Mouse (Mus musculus) E14TG2a.4 (cell line): ENCODE measurements around the gene Fastk.

Experiments
- H3K27me3 ChIP-seq: 2 replicates; pipeline ENCODE4 v1.6.1; 2014; ENCODE audit warnings: low read length, control low read depth; ENCODE audit not compliant: insufficient read depth
- H3K36me3 ChIP-seq: 2 replicates; pipeline ENCODE4 v1.6.1; 2014; ENCODE audit warnings: low read length, control low read depth; ENCODE audit not compliant: insufficient read depth
- H3K4me1 ChIP-seq: replicated peaks from 2 replicates; pipeline ENCODE4 v1.6.1; 2014; ENCODE audit warnings: low read depth, low read length, control low read depth
- H3K4me3 ChIP-seq: replicated peaks from 2 replicates; pipeline ENCODE4 v1.5.1; 2014; ENCODE audit warnings: mild to moderate bottlenecking, low read length
- H3K9me3 ChIP-seq: 2 replicates; pipeline ENCODE4 v1.6.1; 2014; ENCODE audit warnings: low read length, control low read depth
- CTCF ChIP-seq: conservative IDR thresholded peaks from 2 replicates; pipeline ENCODE4 v1.5.1; 2014; ENCODE audit warnings: low read length
- NANOG ChIP-seq: IDR thresholded peaks from 2 replicates; pipeline ENCODE4 v1.6.1; 2014; ENCODE audit warnings: borderline replicate concordance, low read length, mixed read lengths
- POU5F1 ChIP-seq: IDR thresholded peaks from 2 replicates; pipeline ENCODE4 v1.6.1; 2014; ENCODE audit warnings: low read length, borderline replicate concordance

The Fastk gene

GRCm38 (mm10) chr5:24455613-24456012 lies 10.5 kb upstream of the Fastk start:
- TF ChIP-seq CTCF, result no peak
- no peak for TF ChIP-seq NANOG
- no peak for TF ChIP-seq POU5F1
- Histone ChIP-seq H3K4me3 (peak overlapping the region; percentile 43), H3K4me1 (peaks cover 49% of the 10 kb centered on the region), H3K9me3 (no peaks in the 10 kb centered on the region), H3K36me3 (peaks cover 39% of the 10 kb centered on the region), H3K27me3 (peaks cover 19% of the 10 kb centered on the region)

DNA sequence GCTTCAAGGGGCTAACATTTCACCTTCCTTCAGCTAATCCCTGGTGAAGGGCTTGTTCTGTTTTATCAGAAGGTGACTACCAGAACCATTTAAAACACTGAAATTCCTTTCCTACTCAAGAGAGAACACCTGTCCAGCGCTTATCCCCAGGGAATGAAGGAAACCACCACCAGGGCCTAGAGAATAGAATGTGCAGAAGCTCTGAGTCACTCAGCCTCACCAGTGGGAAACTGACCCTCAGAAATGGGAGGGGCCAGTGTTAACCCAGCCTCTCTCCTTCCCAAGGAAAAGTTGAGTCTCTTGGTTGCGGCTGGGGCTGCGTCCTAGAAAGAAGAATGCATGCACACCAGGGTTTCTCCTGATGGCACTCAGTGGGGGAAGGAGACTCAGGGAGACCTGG lies 10.0 kb upstream of the Fastk start:
- peaks cover 34% of the 10 kb centered on the region for H3K36me3 ChIP-seq
- peaks cover 49% of the 10 kb centered on the region for H3K4me1 ChIP-seq
- TF ChIP-seq NANOG, result no peak
- peak overlapping the region; percentile 43 for H3K4me3 ChIP-seq
- no peaks in the 10 kb centered on the region for H3K9me3 ChIP-seq
- peaks cover 25% of the 10 kb centered on the region for H3K27me3 ChIP-seq

GRCm38 (mm10) chr5:24453985-24454303 lies 8.9 kb upstream of the Fastk start:
- TF ChIP-seq POU5F1 (no peak), NANOG (no peak), CTCF (no peak)

DNA sequence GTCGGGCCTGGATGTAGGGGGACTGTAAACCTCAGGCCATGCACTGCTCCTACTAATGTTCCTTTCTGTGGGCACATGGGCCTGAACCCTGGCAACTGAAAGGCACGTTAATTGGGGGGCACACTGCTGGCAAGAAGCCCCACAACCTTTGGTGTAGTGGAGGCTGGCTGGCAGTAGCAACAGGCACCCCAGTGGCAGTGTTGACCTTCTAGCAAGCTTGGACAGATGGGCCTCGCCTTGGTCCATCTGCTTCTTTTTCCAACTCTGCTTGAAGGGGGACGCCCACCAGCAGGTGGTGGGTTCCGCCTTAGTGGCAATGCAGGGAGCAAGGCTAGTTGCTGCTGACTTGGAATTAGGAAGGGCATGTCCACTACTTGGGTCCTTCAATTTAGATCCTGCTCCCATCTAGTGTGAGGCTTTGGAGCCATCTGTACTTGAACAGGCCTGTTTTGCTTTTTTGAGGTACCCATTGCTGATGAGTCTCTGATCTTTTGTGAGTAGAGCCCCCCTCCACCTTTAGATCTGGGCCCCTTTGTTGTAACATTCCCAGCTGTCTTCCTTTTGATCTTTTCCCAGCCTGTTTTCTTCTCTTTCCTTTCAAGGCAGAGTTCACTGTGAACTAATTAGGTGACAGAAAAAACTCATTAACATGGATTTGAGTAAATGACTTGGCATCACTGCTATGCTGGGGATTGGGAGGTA lies 8.3 kb upstream of the Fastk start:
- peak overlapping the region; percentile 89 for H3K4me3 ChIP-seq
- no peaks in the 10 kb centered on the region for H3K9me3 ChIP-seq
- peaks cover 29% of the 10 kb centered on the region for H3K36me3 ChIP-seq
- TF ChIP-seq CTCF (no peak), POU5F1 (no peak), NANOG (no peak)
- H3K27me3 ChIP-seq, result peaks cover 37% of the 10 kb centered on the region
- H3K4me1 ChIP-seq, result peaks cover 45% of the 10 kb centered on the region

More at GRCm38 (mm10) chr5:24453985-24454303, 8.9 kb upstream of the Fastk start:
- peaks cover 34% of the 10 kb centered on the region for H3K36me3 ChIP-seq
- peaks cover 32% of the 10 kb centered on the region for H3K27me3 ChIP-seq
- peak overlapping the region; percentile 89 for H3K4me3 ChIP-seq
- no peaks in the 10 kb centered on the region for H3K9me3 ChIP-seq
- H3K4me1 ChIP-seq, result peaks cover 45% of the 10 kb centered on the region

DNA sequence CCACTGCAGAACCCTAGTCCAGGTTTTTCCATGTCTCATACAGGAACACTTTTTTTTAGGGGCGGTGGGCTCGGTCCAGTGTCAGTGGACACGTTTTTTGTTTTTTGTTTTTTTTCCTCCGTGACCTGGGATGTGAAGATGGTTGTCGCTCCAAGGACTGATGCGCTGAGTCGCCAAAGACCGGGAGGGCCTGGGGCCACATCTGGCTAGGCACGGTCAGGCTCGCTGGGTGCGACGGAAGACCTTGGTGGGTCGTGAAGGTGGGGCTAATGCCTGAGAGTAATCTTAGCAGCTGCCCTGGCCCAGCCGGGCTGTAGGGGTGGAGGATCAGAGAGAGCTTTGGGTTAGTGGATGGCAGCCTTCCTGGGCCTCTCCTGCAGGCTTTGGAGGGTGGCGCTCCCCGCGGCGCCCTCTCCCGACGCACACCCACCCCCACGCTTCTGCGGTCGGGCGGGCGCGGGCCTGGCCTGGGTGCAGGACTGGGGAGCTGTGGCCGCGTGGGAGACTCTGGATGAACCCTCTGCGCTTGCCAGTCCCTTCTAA lies 7.7 kb upstream of the Fastk start:
- peaks cover 52% of the 10 kb centered on the region for H3K4me1 ChIP-seq
- peaks cover 23% of the 10 kb centered on the region for H3K36me3 ChIP-seq
- peaks cover 38% of the 10 kb centered on the region for H3K27me3 ChIP-seq
- TF ChIP-seq CTCF (no peak), POU5F1 (no peak), NANOG (no peak)
- H3K4me3 ChIP-seq, result peak overlapping the region; percentile 89
- no peaks in the 10 kb centered on the region for H3K9me3 ChIP-seq

GRCm38 (mm10) chr5:24452030-24452690 lies 7.1 kb upstream of the Fastk start, which contains the start of gene Agap3:
Gene Agap3 (plus strand): TSS chr5:24452177.
- Histone ChIP-seq H3K27me3 (peaks cover 38% of the 10 kb centered on the region), H3K4me3 (peak within 1 kb of the TSS; percentile 89), H3K36me3 (peaks cover 17% of the 10 kb centered on the region; the same call in 1 of the 2 replicates), H3K4me1 (peaks cover 56% of the 10 kb centered on the region), H3K9me3 (no peaks in the 10 kb centered on the region)
- no peak for TF ChIP-seq CTCF
- TF ChIP-seq NANOG, result no peak

- Histone ChIP-seq H3K36me3 (peaks cover 13% of the 10 kb centered on the region; the same call in 1 of the 2 replicates), H3K4me1 (peaks cover 61% of the 10 kb centered on the region), H3K27me3 (peaks cover 38% of the 10 kb centered on the region), H3K4me3 (peak overlapping the region; percentile 89), H3K9me3 (no peaks in the 10 kb centered on the region)
- no peak for TF ChIP-seq NANOG
- no peak for TF ChIP-seq CTCF
- TF ChIP-seq POU5F1, result no peak
Observed at GRCm38 (mm10) chr5:24451264-24452029, 6.4 kb upstream of the Fastk start.

DNA sequence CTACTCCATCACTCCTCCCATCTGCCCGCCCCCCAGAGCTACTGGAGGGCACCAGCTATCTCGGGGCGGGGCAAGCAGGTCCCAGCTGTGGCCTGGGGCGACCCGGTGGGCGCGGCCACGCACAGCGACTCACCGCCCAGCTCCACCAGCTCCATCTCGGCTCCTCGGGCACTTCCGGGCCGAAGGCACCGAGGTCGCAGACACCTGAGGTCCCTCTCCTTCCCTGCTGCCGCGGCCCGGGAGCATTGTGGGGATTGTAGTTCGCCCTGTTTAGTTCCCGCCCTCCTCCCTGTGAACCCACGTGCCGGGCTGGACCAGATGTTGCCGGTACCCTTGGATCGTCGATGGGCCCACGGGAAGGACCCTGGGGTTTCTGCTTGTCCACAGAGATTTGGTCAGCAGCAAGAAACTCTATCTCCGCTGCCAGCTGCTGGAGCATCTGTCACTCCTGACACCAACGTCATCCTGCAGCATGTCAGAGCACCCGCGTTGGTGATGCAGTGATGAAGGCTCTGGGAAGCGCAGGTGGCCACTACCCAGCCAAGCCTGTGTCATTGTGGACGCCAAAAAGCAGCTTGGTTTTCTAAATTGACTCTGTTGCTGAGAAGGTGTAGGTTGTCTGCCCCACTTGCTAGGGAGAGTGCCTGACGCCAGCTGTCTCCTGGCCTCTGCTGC lies 2.7 kb upstream of the Fastk start, which contains the start of gene Tmub1:
Gene Tmub1, minus strand, starts transcription at position 231 of the 675 bp plus-strand sequence.
- H3K36me3 ChIP-seq, result peaks cover 13% of the 10 kb centered on the region
- H3K9me3 ChIP-seq, result no peaks in the 10 kb centered on the region
- H3K4me3 ChIP-seq, result peak within 1 kb of the TSS; percentile 81
- H3K27me3 ChIP-seq, result peaks cover 27% of the 10 kb centered on the region
- H3K4me1 ChIP-seq, result peaks cover 55% of the 10 kb centered on the region
- TF ChIP-seq NANOG (no peak), POU5F1 (no peak), CTCF (no peak)
